ENCODE assay signal across 21 mouse cellular contexts in genomic region chr1:63764395-63764794, GRCm38 (mm10). TPM values are rescaled to one million over a fixed set of nuclear protein-coding genes. Genes with fewer than 3 reads are reported as not detected.
DNase-seq lines count a peak whose midpoint lies in the region; ATAC-seq and TF ChIP-seq lines count a peak whose summit lies in the region.
"Had no signal": no experiment of that assay in that cellular context is flagged by ENCODE, and none has a peak within 500 bp of the region (broad histone marks: within the 10 kb centered on the region; RNA-seq: fewer than 3 reads in every experiment).

No protein-coding gene starts in this region.

- peak overlapping the region; percentile 1; the same call in 1 of the 2 replicates for H3K4me2 ChIP-seq in forebrain, embryonic 14.5 days (ENCODE audit: low read length)
- H3K4me2 ChIP-seq in hindbrain, embryonic 16.5 days (ENCODE audit: low read length) = peak overlapping the region; percentile 15; the same call in 1 of the 2 replicates
- no peak overlapping the region; the same call in 1 of the 2 replicates for H3K4me2 ChIP-seq in midbrain, embryonic 16.5 days (ENCODE audit: low read length)
- no peak overlapping the region for H3K4me2 ChIP-seq in liver, postnatal 0 days (ENCODE audit: low read depth, low read length)
- H3K4me2 ChIP-seq: embryonic facial prominence, embryonic 15.5 days; liver, embryonic 12.5 days; lung, embryonic 15.5 days had no signal

- intact Hi-C loops in heart, postnatal 10 days (cut with DNase I) = loop anchor here (5.0 to 10.0 kb wide), 4 partner anchors 97 to 538 kb away; no protein-coding TSS in a partner anchor

- no peak for TF ChIP-seq POLR2A in brain, embryonic 14.5 days (IDR thresholded peaks at IDR 0.05; ENCODE audit: borderline replicate concordance, extremely low read depth, insufficient read depth, insufficient read length, poor library complexity, severe bottlenecking)

- peak overlapping the region; percentile 25; the same call in 1 of the 2 replicates for H3K9ac ChIP-seq in forebrain, embryonic 14.5 days (ENCODE audit: low read length)
- H3K9ac ChIP-seq in hindbrain, embryonic 16.5 days (ENCODE audit: low read depth, low read length) = no peak overlapping the region
- H3K9ac ChIP-seq in midbrain, embryonic 16.5 days (ENCODE audit: low read depth, low read length) = no peak overlapping the region
- H3K9ac ChIP-seq in liver, postnatal 0 days (replicated peaks) = no peak overlapping the region
- H3K9ac ChIP-seq: embryonic facial prominence, embryonic 15.5 days; liver, embryonic 12.5 days; lung, embryonic 15.5 days had no signal

- H3K27me3 ChIP-seq in forebrain, embryonic 14.5 days (replicated peaks; ENCODE audit: control insufficient read depth, insufficient read depth, low read length) = no peaks in the 10 kb centered on the region
- no peaks in the 10 kb centered on the region for H3K27me3 ChIP-seq in hindbrain, embryonic 16.5 days (replicated peaks; ENCODE audit: control insufficient read depth, insufficient read depth, low read length)
- no peaks in the 10 kb centered on the region for H3K27me3 ChIP-seq in midbrain, embryonic 16.5 days (ENCODE audit: control insufficient read depth, insufficient read depth, low read depth, low read length)
- H3K27me3 ChIP-seq in liver, postnatal 0 days (ENCODE audit: insufficient read depth, low read length) = no peaks in the 10 kb centered on the region
- H3K27me3 ChIP-seq: embryonic facial prominence, embryonic 15.5 days; liver, embryonic 12.5 days; lung, embryonic 15.5 days had no signal

- H3K4me3 ChIP-seq in forebrain, embryonic 14.5 days (ENCODE audit: low read depth, low read length) = no peak overlapping the region
- no peak overlapping the region for H3K4me3 ChIP-seq in hindbrain, embryonic 16.5 days (ENCODE audit: low read length)
- no peak overlapping the region for H3K4me3 ChIP-seq in midbrain, embryonic 16.5 days (ENCODE audit: low read depth, low read length)
- H3K4me3 ChIP-seq in liver, postnatal 0 days (ENCODE audit: low read depth, low read length) = no peak overlapping the region
- H3K4me3 ChIP-seq: embryonic facial prominence, embryonic 15.5 days; liver, embryonic 12.5 days; lung, embryonic 15.5 days had no signal

- 47% methylated on average over 7 of the region's 7 CpGs for WGBS in forebrain, embryonic 14.5 days
- 30% methylated on average over 7 of the region's 7 CpGs for WGBS in hindbrain, embryonic 16.5 days
- 31% methylated on average over 7 of the region's 7 CpGs for WGBS in midbrain, embryonic 16.5 days
- WGBS in liver, postnatal 0 days (ENCODE audit: insufficient replicate concordance) = 75% methylated on average over 7 of the region's 7 CpGs

- no peak for TF ChIP-seq CTCF in brain, embryonic 14.5 days (IDR thresholded peaks at IDR 0.05; ENCODE audit: borderline replicate concordance, extremely low read depth, insufficient read depth, insufficient read length)
- no peak for TF ChIP-seq CTCF in liver, postnatal 0 days (IDR thresholded peaks at IDR 0.05; ENCODE audit: low read depth)

- no peaks in the 10 kb centered on the region for H3K9me3 ChIP-seq in forebrain, embryonic 14.5 days (replicated peaks; ENCODE audit: control insufficient read depth, low read length)
- H3K9me3 ChIP-seq in hindbrain, embryonic 16.5 days (ENCODE audit: control insufficient read depth, low read length) = no peaks in the 10 kb centered on the region
- no peaks in the 10 kb centered on the region for H3K9me3 ChIP-seq in midbrain, embryonic 16.5 days (replicated peaks; ENCODE audit: control insufficient read depth, low read length, poor library complexity, severe bottlenecking)
- no peaks in the 10 kb centered on the region for H3K9me3 ChIP-seq in liver, postnatal 0 days (ENCODE audit: low read length)
- H3K9me3 ChIP-seq: embryonic facial prominence, embryonic 15.5 days; liver, embryonic 12.5 days; lung, embryonic 15.5 days had no signal

- no peak for TF ChIP-seq EP300 in liver, postnatal 0 days (IDR thresholded peaks at IDR 0.05; ENCODE audit: low read depth)

- peaks cover 20% of the 10 kb centered on the region for H3K4me1 ChIP-seq in forebrain, embryonic 14.5 days (ENCODE audit: control insufficient read depth, insufficient read depth, low read length)
- H3K4me1 ChIP-seq in hindbrain, embryonic 16.5 days (ENCODE audit: control insufficient read depth, insufficient read depth, low read depth, low read length) = peaks cover 20% of the 10 kb centered on the region
- peaks cover 32% of the 10 kb centered on the region for H3K4me1 ChIP-seq in midbrain, embryonic 16.5 days (ENCODE audit: control insufficient read depth, insufficient read depth, low read length)
- H3K4me1 ChIP-seq in liver, postnatal 0 days (ENCODE audit: insufficient read depth) = no peaks in the 10 kb centered on the region
- H3K4me1 ChIP-seq: liver, embryonic 12.5 days; lung, embryonic 15.5 days had no signal

- peak overlapping the region; percentile 74 for H3K27ac ChIP-seq in forebrain, embryonic 14.5 days (ENCODE audit: low read depth, low read length)
- peak overlapping the region; percentile 67 for H3K27ac ChIP-seq in hindbrain, embryonic 16.5 days (ENCODE audit: low read depth, low read length)
- peak overlapping the region; percentile 67 for H3K27ac ChIP-seq in midbrain, embryonic 16.5 days (ENCODE audit: low read length)
- no peak overlapping the region for H3K27ac ChIP-seq in liver, postnatal 0 days (ENCODE audit: low read depth)
- H3K27ac ChIP-seq: embryonic facial prominence, embryonic 15.5 days; liver, embryonic 12.5 days had no signal

- ATAC-seq in forebrain, embryonic 14.5 days = peak; percentile 30; the same call in 1 of the 2 replicates
- no peak for ATAC-seq in hindbrain, embryonic 16.5 days
- ATAC-seq in midbrain, embryonic 16.5 days = no peak
- no peak for ATAC-seq in liver, postnatal 0 days
- ATAC-seq: liver, embryonic 12.5 days had no signal

- peak; percentile 44 for DNase-seq in brain, embryonic 14.5 days (ENCODE audit: low read depth)
- no peak for DNase-seq in forebrain, embryonic 14.5 days (ENCODE audit: low spot score)
- no peak for DNase-seq in spleen, postnatal 10 days (ENCODE audit: low spot score in 2 of 2)
- no peak for DNase-seq in liver, postnatal 0 days
- no peak for DNase-seq in heart, postnatal 10 days
- DNase-seq: heart, adult 18-20 months; kidney, adult 8-10 months; layer of hippocampus, postnatal 36 days; thymus, adult 18-20 months had no signal

- no peaks in the 10 kb centered on the region for H3K36me3 ChIP-seq in forebrain, embryonic 14.5 days (ENCODE audit: control insufficient read depth, insufficient read depth, low read length)
- H3K36me3 ChIP-seq in hindbrain, embryonic 16.5 days (ENCODE audit: control insufficient read depth, insufficient read depth, low read length) = no peaks in the 10 kb centered on the region
- no peaks in the 10 kb centered on the region for H3K36me3 ChIP-seq in midbrain, embryonic 16.5 days (ENCODE audit: control insufficient read depth, insufficient read depth, low read length)
- no peaks in the 10 kb centered on the region for H3K36me3 ChIP-seq in liver, postnatal 0 days (replicated peaks; ENCODE audit: insufficient read depth, low read length)
- H3K36me3 ChIP-seq: embryonic facial prominence, embryonic 15.5 days; liver, embryonic 12.5 days; lung, embryonic 15.5 days had no signal

RNA-seq across cellular contexts. Expression of gene 4933402D24Rik, which starts 4.7 kb away (rescaled TPM):
- polyA plus RNA-seq in brain, embryonic 14.5 days (2012; rRNA removed) = 0.08 TPM in 2 replicates
- 0.28 and 0.32 TPM in 2 replicates for polyA plus RNA-seq in forebrain, embryonic 14.5 days (2014; fragmentation: Nextera tagmentation; extraction: Ambion mirVana)
- 0.11 and 0.43 TPM in 2 replicates for polyA plus RNA-seq in hindbrain, embryonic 16.5 days (2015; fragmentation: Nextera tagmentation; extraction: Ambion mirVana)
- 0.24 and 0.46 TPM in 2 replicates for polyA plus RNA-seq in midbrain, embryonic 16.5 days (2015; fragmentation: Nextera tagmentation; extraction: Ambion mirVana)
- polyA plus RNA-seq in liver, postnatal 0 days (2015; fragmentation: Nextera tagmentation; extraction: Ambion mirVana) = not detected in 2 replicates
- not detected for total RNA-seq in heart, postnatal 10 days (2021)
- total RNA-seq: adrenal gland, postnatal 4 days; gastrocnemius, adult 8-10 months; heart, adult 18-20 months; layer of hippocampus, postnatal 36 days; megakaryocyte progenitor cell, adult 5-6 weeks had no signal
- polyA plus RNA-seq: heart, embryonic 14.5 days; large intestine, adult 2 months; liver, embryonic 12.5 days; lung, embryonic 15.5 days; urinary bladder, adult 2 months had no signal

RNA-seq across cellular contexts. Expression of gene Fastkd2, which starts 34.0 kb away (rescaled TPM):
- polyA plus RNA-seq in brain, embryonic 14.5 days (2012; rRNA removed) = 17.1 TPM in 2 replicates
- 56.2 and 59.4 TPM in 2 replicates for polyA plus RNA-seq in forebrain, embryonic 14.5 days (2014; fragmentation: Nextera tagmentation; extraction: Ambion mirVana)
- 35.3 and 35.8 TPM in 2 replicates for polyA plus RNA-seq in hindbrain, embryonic 16.5 days (2015; fragmentation: Nextera tagmentation; extraction: Ambion mirVana)
- polyA plus RNA-seq in midbrain, embryonic 16.5 days (2015; fragmentation: Nextera tagmentation; extraction: Ambion mirVana) = 32.9 and 34.5 TPM in 2 replicates
- polyA plus RNA-seq in liver, postnatal 0 days (2015; fragmentation: Nextera tagmentation; extraction: Ambion mirVana) = 22.6 and 25.9 TPM in 2 replicates
- total RNA-seq in heart, postnatal 10 days (2021) = 10 to 100 TPM; 25.0 to 25.4 TPM

RNA-seq across cellular contexts. Expression of gene Mdh1b, which starts 34.3 kb away (rescaled TPM):
- 0.20 and 0.53 TPM in 2 replicates for polyA plus RNA-seq in brain, embryonic 14.5 days (2012; rRNA removed)
- 0.29 and 0.53 TPM in 2 replicates for polyA plus RNA-seq in forebrain, embryonic 14.5 days (2014; fragmentation: Nextera tagmentation; extraction: Ambion mirVana)
- 0.59 and 0.75 TPM in 2 replicates for polyA plus RNA-seq in hindbrain, embryonic 16.5 days (2015; fragmentation: Nextera tagmentation; extraction: Ambion mirVana)
- polyA plus RNA-seq in midbrain, embryonic 16.5 days (2015; fragmentation: Nextera tagmentation; extraction: Ambion mirVana) = 0.69 and 1.1 TPM in 2 replicates
- polyA plus RNA-seq in liver, postnatal 0 days (2015; fragmentation: Nextera tagmentation; extraction: Ambion mirVana) = not detected in 2 replicates
- total RNA-seq in heart, postnatal 10 days (2021) = not detected
- total RNA-seq: gastrocnemius, adult 8-10 months; megakaryocyte progenitor cell, adult 5-6 weeks had no signal
- polyA plus RNA-seq: heart, embryonic 14.5 days; large intestine, adult 2 months; stomach, embryonic 14.5 days; urinary bladder, adult 2 months had no signal

Comparison
In these comparisons a context has a peak if more than half of its experiments do, and no peak if none do; other contexts are left out.
1. H3K4me2 ChIP-seq: peak in forebrain, embryonic 14.5 days (single experiment) and hindbrain, embryonic 16.5 days (single experiment); none in midbrain, embryonic 16.5 days (single experiment) and liver, postnatal 0 days (single experiment).